Mouse (Mus musculus) MEL (cell line): Measurements from ENCODE around the gene Ifi206.
"Not testable (repeated sequence)": the region's sequence is repeated elsewhere in the genome, so short reads cannot be mapped to it uniquely, and the experiment has no call there.

ENCODE experiments used
- CTCF ChIP-seq, 3 experiments: IDR thresholded peaks in 2 of 3; conservative IDR thresholded peaks in 1 of 3; 2 replicates each; pipeline ENCODE4 v1.5.1; 2011 to 2012; ENCODE audit warnings: low read length in 3 of 3, low read depth in 2 of 3, mild to moderate bottlenecking in 2 of 3, improper control_type of control experiment in 1 of 3, inconsistent platforms in 1 of 3, mixed read lengths in 1 of 3, moderate library complexity in 1 of 3; ENCODE audit not compliant: control insufficient read depth in 1 of 3, insufficient read depth in 1 of 3, poor library complexity in 1 of 3, severe bottlenecking in 1 of 3
- EP300 ChIP-seq, 2 experiments: IDR thresholded peaks; 2 replicates each; pipeline ENCODE4 v1.6.1; 2011; ENCODE audit warnings: improper control_type of control experiment in 2 of 2, low read length in 2 of 2, low read depth in 1 of 2, mild to moderate bottlenecking in 1 of 2
- JUND ChIP-seq: IDR thresholded peaks from 2 replicates; pipeline ENCODE4 v1.6.1; 2011; ENCODE audit warnings: low read depth, mild to moderate bottlenecking, improper control_type of control experiment, low read length
- MYC ChIP-seq: IDR thresholded peaks from 2 replicates; pipeline ENCODE4 v1.6.1; 2011; ENCODE audit warnings: low read depth, mild to moderate bottlenecking, low read length, improper control_type of control experiment, moderate library complexity
- POLR2A ChIP-seq, 2 experiments: IDR thresholded peaks; 2 replicates each; pipeline ENCODE4 v1.6.1; 2011 to 2012; ENCODE audit warnings: low read length in 2 of 2, mild to moderate bottlenecking in 2 of 2, control low read depth in 1 of 2, improper control_type of control experiment in 1 of 2, low read depth in 1 of 2, moderate library complexity in 1 of 2; ENCODE audit not compliant: control insufficient read depth in 1 of 2, insufficient read depth in 1 of 2, poor library complexity in 1 of 2
- POLR2AphosphoS5 ChIP-seq: IDR thresholded peaks from 2 replicates; pipeline ENCODE4 v1.6.1; 2012; ENCODE audit warnings: low read depth, borderline replicate concordance, mild to moderate bottlenecking, inconsistent platforms, low read length, moderate library complexity, mixed read lengths
- RAD21 ChIP-seq: IDR thresholded peaks from 2 replicates; pipeline ENCODE4 v1.6.1; 2011; ENCODE audit warnings: mild to moderate bottlenecking, low read depth, low read length, improper control_type of control experiment
- TAL1 ChIP-seq: IDR thresholded peaks from 2 replicates; pipeline ENCODE4 v1.6.1; 2012; ENCODE audit warnings: mild to moderate bottlenecking, inconsistent platforms, low read length, moderate library complexity, mixed read lengths

DNA sequence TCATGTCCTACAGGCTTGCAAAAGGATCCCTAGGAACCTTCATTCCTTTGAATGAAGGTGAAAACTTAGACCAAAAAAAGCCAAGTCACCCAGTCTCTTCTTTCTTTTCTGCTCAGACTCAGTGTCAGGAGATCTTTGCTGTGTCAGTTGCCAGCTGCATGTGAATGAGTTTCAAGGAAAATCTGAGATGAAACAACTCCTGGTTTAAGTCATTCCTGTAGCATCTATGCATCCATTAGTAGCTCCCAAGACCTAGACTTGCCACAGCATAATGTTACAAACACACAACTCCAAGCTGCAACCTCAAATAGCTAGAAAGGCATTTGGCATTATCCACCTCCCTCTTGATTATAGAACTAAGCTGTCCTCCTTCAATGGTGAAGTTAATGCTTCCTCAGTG, 642 bp upstream of the Ifi206 start:
- TF ChIP-seq MYC; JUND; POLR2A (IDR thresholded peaks at IDR 0.05; ENCODE audit: control insufficient read depth in 1 of 2, insufficient read depth in 1 of 2, low read depth in 1 of 2, low read length in 2 of 2, poor library complexity in 1 of 2); CTCF (IDR thresholded peaks at IDR 0.05 in 2 of 3, conservative IDR thresholded peaks at IDR 0.05 in 1 of 3; ENCODE audit: control insufficient read depth in 1 of 3, insufficient read depth in 1 of 3, low read depth in 2 of 3, low read length in 3 of 3, poor library complexity in 1 of 3, severe bottlenecking in 1 of 3); POLR2AphosphoS5; TAL1; EP300 (IDR thresholded peaks at IDR 0.05; ENCODE audit: low read depth in 1 of 2, low read length in 2 of 2); RAD21: not testable (repeated sequence)
